Mouse (Mus musculus) gastrocnemius, postnatal 14 days (tissue): Measurements from ENCODE around the gene Gm43738. TPM values are rescaled to one million over a fixed set of nuclear protein-coding genes. Genes with fewer than 3 reads are reported as not detected.

Experiments
- DNase-seq: peaks from one replicate; pipeline ENCODE4 v3.0.0; 2021; ENCODE audit warnings: mixed read lengths
- intact Hi-C: fragments of 180-260 bp; cut with DNase I; formaldehyde crosslinking; loops from one replicate; pipeline ENCODE4 v1.15.1; 2025; ENCODE audit warnings: low total_unique reads
- total RNA-seq, 2 experiments: library from RNA; stranded (reverse); gene quantifications; 2 replicates each; pipeline ENCODE4 v1.2.3; 2021

Gene Gm43738
- total RNA-seq, 2 experiments from 2014 or later, result not detected

DNA sequence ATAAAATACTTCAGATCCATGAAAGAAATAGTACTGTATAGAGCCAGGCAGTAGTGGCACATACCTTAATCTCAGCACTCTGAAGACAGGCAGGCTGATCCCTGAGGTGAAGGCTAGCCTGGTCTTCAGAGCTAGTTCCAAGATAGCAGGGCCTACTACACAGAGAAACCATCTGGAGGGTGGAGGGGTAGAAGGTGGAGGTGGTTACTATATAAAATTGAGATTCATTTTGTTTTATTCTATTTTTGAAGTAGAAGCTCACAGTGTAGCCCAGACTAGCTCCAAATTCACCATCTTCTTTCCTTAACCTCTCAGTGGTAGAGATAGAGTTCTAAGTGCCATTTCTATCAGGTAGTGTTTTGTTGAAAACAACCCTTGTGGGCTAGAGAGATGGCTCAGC, 33.6 kb downstream of the Gm43738 start:
- no peak for DNase-seq
- intact Hi-C loops, result no loop called here

DNA sequence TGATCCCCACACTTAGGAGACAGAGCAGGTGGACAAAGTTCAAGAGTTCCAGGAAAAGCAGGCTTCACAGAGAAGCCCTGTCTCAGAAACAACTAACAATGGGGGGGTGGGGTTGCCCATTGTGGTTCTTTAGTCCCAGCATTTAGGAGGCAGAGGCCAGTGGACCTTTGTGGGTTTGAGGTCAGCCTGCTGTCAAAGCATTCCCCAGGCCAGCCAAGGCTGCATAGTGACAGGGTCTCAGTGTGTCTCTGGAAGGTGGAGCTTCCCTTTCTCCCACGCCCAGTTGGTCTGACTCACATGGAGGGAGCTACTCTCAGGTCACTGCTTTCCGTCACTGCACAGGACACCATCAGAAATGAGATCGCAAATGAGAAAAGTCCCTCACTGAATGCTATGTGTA, 39.2 kb downstream of the Gm43738 start:
- intact Hi-C loops, result no loop called here
- DNase-seq, result no peak

DNA sequence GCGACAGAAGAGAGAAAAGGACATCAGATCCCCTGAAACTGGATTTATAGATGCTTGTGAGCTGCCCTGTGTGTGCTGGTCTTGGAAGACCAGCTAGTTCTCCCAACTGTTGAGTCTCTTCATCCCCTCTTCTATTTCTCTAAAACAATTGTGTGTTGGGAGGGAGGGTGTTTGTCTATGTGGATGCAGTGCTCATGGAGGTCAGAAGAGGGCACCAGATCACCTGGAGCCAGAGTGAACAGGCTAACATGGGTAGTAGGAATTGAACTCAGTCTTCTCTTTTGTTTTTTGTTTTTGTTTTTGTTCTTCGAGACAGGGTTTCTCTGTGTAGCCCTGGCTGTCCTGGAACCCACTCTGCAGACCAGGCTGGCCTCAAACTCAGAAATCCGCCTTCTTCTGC, 42.1 kb downstream of the Gm43738 start:
- intact Hi-C loops, result no loop called here
- no peak for DNase-seq

GRCm38 (mm10) chr3:89058361-89058760, 42.5 kb downstream of the Gm43738 start:
- intact Hi-C loops, result no loop called here

DNA sequence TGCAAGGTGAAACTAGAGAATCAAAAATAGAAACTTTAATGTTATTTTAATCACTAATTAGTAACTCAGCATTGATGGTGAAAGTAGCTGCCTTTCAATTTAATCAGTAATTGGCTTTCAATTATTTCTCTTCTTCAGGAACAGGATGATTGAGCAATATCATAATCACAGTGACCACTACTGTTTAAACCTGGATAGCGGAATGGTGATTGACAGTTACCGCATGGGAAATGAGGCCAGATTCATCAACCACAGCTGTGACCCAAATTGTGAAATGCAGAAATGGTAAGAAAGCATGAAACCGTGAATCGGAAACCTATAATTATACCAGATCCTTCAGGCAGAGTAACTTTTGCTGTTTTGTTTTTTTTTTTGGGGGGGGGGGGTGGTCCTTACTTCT, 57.5 kb downstream of the Gm43738 start:
- intact Hi-C loops, result no loop called here
- no peak for DNase-seq

More at GRCm38 (mm10) chr3:89058361-89058760, 42.5 kb downstream of the Gm43738 start:
- DNase-seq, result no peak

Other genes with a start within 250 kb of the Gm43738 start
- gene Msto1, start 187.1 kb downstream of the Gm43738 start, total RNA-seq, result 10 to 100 TPM; 10.5 to 12.6 TPM
- 10 to 100 TPM; 24.4 to 24.7 TPM for gene Ash1l, start 150.5 kb downstream of the Gm43738 start, total RNA-seq
- gene Dap3, start 149.9 kb downstream of the Gm43738 start, total RNA-seq, result 10 to 100 TPM; 58.7 to 62.5 TPM
- 10 to 100 TPM; 10.3 TPM for gene Rusc1, start 7.8 kb downstream of the Gm43738 start, total RNA-seq
- gene Fdps, start 860 bp upstream of the Gm43738 start, total RNA-seq, result 10 to 100 TPM; 24.7 to 30.7 TPM
- not detected for gene Pklr, start 35.0 kb upstream of the Gm43738 start, total RNA-seq
- gene Hcn3, start 59.1 kb upstream of the Gm43738 start, total RNA-seq, result under 1 TPM; 0.41 to 0.42 TPM
- 10 to 100 TPM; 18.2 to 18.6 TPM for gene Clk2, start 63.7 kb upstream of the Gm43738 start, total RNA-seq
- 10 to 100 TPM; 32.1 to 35.6 TPM for gene Scamp3, start 76.4 kb upstream of the Gm43738 start, total RNA-seq
- 10 to 100 TPM; 10.7 to 12.6 TPM for gene Fam189b, start 82.0 kb upstream of the Gm43738 start, total RNA-seq
- 10 to 100 TPM; 19.5 to 20.7 TPM for gene Gba, start 101.8 kb upstream of the Gm43738 start, total RNA-seq
- gene Thbs3, start 114.1 kb upstream of the Gm43738 start, total RNA-seq, result 10 to 100 TPM; 27.8 to 37.9 TPM
- 10 to 100 TPM; 42.4 to 52.2 TPM for gene Mtx1, start 126.0 kb upstream of the Gm43738 start, total RNA-seq
- gene Muc1, start 128.0 kb upstream of the Gm43738 start, total RNA-seq, result under 1 TPM; 0.21 to 0.22 TPM
- 10 to 100 TPM; 74.0 to 85.6 TPM for gene Krtcap2, start 144.9 kb upstream of the Gm43738 start, total RNA-seq
- under 1 TPM; 0.16 to 0.39 TPM for gene Trim46, start 145.2 kb upstream of the Gm43738 start, total RNA-seq
- gene Dpm3, start 158.3 kb upstream of the Gm43738 start, total RNA-seq, result 10 to 100 TPM; 32.5 to 37.3 TPM
- 10 to 100 TPM; 14.2 to 14.6 TPM for gene Slc50a1, start 169.5 kb upstream of the Gm43738 start, total RNA-seq
- gene Efna1, start 180.0 kb upstream of the Gm43738 start, total RNA-seq, result 10 to 100 TPM; 20.7 to 22.1 TPM
- gene Efna3, start 221.9 kb upstream of the Gm43738 start, total RNA-seq, result not detected
- under 1 TPM; 0.42 to 0.80 TPM for gene Efna4, start 236.9 kb upstream of the Gm43738 start, total RNA-seq
- gene Adam15, start 248.9 kb upstream of the Gm43738 start, total RNA-seq, result 10 to 100 TPM; 35.0 to 40.1 TPM